Mouse (Mus musculus): ENCODE results near the gene Dnmt1. TPM values are rescaled to one million over a fixed set of nuclear protein-coding genes. Genes with fewer than 3 reads are reported as not detected.

Gene Dnmt1
- polyA plus RNA-seq, 1 experiment from 2014 or later = 85.1 TPM

DNA sequence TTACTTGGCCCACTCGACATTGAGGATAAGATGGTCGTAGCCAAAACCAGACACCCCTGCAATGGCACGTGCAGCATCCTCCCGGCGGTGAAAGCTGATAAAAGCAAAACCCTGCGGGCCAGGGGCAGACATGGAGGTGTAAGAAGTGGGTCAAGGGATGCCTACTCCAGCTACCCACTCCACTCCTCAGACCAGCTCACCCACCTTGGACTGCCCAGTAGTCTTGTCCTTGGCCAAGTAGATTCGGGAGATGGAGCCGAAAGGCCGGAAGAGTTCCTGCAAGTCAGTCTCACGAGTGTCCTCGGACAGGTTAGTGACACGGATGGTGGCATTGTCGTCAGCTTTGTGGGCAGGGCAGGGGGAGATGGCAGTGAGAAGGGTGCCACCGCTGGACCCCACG, 65.1 kb downstream of the Dnmt1 start:
- Histone ChIP-seq H3K36me3 (ENCODE audit: control insufficient read depth, insufficient read depth, low read length) (peaks cover 69% of the 10 kb centered on the region), H3K27ac (ENCODE audit: low read depth, low read length) (0 out of 2 replicates have a peak overlapping the region, but pooled peaks have one; percentile 38), H3K4me3 (ENCODE audit: low read depth, low read length) (no peak overlapping the region), H3K9ac (ENCODE audit: low read depth, low read length) (no peak overlapping the region), H3K27me3 (replicated peaks; ENCODE audit: control insufficient read depth, insufficient read depth, low read length) (no peaks in the 10 kb centered on the region), H3K4me1 (replicated peaks; ENCODE audit: control insufficient read depth, insufficient read depth, low read length) (peaks cover 21% of the 10 kb centered on the region), H3K9me3 (ENCODE audit: control insufficient read depth, low read length) (no peaks in the 10 kb centered on the region), H3K4me2 (no peak overlapping the region)
- WGBS = 90% methylated on average over 15 of the region's 15 CpGs
- ATAC-seq (replicated peaks; ENCODE audit: low FRiP score) (no peak), DNase-seq (ENCODE audit: low spot score) (no peak)

DNA sequence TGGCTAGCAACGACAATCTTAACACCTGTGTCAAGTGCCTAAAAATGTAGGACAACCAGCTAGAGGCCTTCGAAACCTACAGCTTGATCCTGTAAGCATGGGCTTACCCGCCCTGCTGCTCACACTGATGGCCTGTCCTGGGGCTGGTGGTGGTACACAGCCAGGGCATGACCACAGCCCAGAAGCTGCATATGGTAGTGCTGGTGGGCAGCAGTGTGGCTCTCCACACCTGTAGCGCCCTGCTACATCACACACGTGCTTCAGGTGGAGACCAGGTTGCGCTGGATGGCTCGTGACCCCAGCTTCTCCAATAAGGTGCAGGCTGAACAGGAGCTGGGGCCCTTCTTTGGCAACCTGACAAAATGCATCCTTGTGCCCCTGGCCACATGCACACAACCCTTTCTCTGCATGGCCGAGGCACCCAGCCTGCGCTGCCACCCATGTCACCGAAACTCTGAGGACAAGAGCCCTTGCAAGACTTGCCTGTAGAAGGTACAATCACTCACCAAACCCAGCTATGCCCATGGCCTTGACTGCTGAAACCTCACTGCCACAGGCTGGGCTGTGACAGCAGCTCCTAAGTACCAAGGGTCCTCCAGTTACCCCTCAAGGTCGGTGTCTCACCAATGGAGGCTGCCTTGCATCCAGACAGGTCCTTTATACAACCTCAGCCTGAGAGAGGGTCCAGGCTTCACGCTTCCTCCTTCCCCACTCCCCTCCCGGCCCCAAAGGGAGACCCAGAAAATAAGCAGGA, 65.9 kb downstream of the Dnmt1 start:
- H3K9ac ChIP-seq (ENCODE audit: low read depth, low read length) = no peak overlapping the region
- H3K4me1 ChIP-seq (replicated peaks; ENCODE audit: control insufficient read depth, insufficient read depth, low read length) = peaks cover 27% of the 10 kb centered on the region
- H3K27ac ChIP-seq (ENCODE audit: low read depth, low read length) = 0 out of 2 replicates have a peak overlapping the region, but pooled peaks have one; percentile 38
- H3K9me3 ChIP-seq (ENCODE audit: control insufficient read depth, low read length) = no peaks in the 10 kb centered on the region
- no peaks in the 10 kb centered on the region for H3K27me3 ChIP-seq (replicated peaks; ENCODE audit: control insufficient read depth, insufficient read depth, low read length)
- DNase-seq (ENCODE audit: low spot score) = no peak
- peaks cover 72% of the 10 kb centered on the region for H3K36me3 ChIP-seq (ENCODE audit: control insufficient read depth, insufficient read depth, low read length)
- no peak overlapping the region for H3K4me2 ChIP-seq
- 0 out of 2 replicates have a peak overlapping the region, but pooled peaks have one; percentile 7 for H3K4me3 ChIP-seq (ENCODE audit: low read depth, low read length)
- WGBS = 82% methylated on average over 13 of the region's 13 CpGs
- no peak for ATAC-seq (replicated peaks; ENCODE audit: low FRiP score)

DNA sequence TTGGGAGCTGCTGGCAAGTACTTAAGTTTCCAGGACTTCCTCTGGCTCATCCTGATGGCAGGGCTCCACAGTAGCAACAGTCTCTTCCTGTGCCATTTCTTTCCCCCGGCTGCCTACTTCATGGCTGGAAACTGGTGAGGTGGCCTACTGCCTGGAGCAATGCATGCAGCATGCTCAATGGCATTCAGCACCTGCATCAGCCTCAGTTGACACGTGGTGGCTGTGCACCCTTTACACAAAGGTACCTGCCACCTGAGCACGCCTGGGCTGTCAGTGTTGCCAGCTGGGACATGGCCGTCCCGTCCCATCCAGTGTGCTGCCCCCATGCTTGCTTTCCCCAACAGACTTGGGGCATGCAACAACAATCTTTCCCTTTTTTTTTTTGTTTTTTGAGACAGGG, 66.6 kb downstream of the Dnmt1 start:
- 59% methylated on average over 5 of the region's 5 CpGs for WGBS
- peaks cover 72% of the 10 kb centered on the region for H3K36me3 ChIP-seq (ENCODE audit: control insufficient read depth, insufficient read depth, low read length)
- DNase-seq (ENCODE audit: low spot score) (no peak), ATAC-seq (replicated peaks; ENCODE audit: low FRiP score) (no peak)
- no peak overlapping the region for H3K4me2 ChIP-seq
- H3K27me3 ChIP-seq (replicated peaks; ENCODE audit: control insufficient read depth, insufficient read depth, low read length) = no peaks in the 10 kb centered on the region
- 0 out of 2 replicates have a peak overlapping the region, but pooled peaks have one; percentile 0 for H3K27ac ChIP-seq (ENCODE audit: low read depth, low read length)
- no peak overlapping the region for H3K9ac ChIP-seq (ENCODE audit: low read depth, low read length)
- H3K4me1 ChIP-seq (replicated peaks; ENCODE audit: control insufficient read depth, insufficient read depth, low read length) = peaks cover 27% of the 10 kb centered on the region
- no peaks in the 10 kb centered on the region for H3K9me3 ChIP-seq (ENCODE audit: control insufficient read depth, low read length)
- 0 out of 2 replicates have a peak overlapping the region, but pooled peaks have one; percentile 7 for H3K4me3 ChIP-seq (ENCODE audit: low read depth, low read length)

DNA sequence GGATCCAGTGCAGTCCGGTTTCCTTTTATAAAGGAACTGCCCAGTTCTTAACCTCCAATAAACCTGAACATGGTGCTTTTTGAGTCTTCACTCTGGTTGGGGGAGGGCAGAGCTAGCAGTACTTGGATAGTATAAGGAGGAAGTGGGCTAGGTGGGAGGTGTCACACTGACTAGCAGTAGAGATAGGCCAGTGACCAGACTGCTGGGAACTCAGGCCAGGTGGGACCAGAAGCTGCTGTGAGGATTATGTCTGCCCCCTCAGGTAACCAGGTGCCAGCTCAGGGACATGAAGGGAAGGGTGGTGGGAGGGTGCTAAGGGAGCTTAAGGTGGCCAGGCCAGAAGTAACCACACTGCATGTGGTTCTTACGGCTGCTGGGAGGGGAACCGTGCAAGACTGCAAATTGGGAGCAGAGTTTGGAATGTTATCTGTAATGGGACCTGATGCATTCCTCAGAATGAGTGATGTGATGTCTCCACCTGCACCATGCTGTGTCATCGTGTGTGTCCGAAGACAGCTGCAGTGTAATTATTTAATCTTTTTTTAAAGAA, 67.5 kb downstream of the Dnmt1 start:
- Histone ChIP-seq H3K4me1 (replicated peaks; ENCODE audit: control insufficient read depth, insufficient read depth, low read length) (peaks cover 22% of the 10 kb centered on the region), H3K4me2 (no peak overlapping the region), H3K27ac (ENCODE audit: low read depth, low read length) (peak overlapping the region; percentile 62), H3K9me3 (ENCODE audit: control insufficient read depth, low read length) (no peaks in the 10 kb centered on the region), H3K4me3 (ENCODE audit: low read depth, low read length) (peak overlapping the region; percentile 17; the same call in 1 of the 2 replicates), H3K9ac (ENCODE audit: low read depth, low read length) (peak overlapping the region; percentile 34; the same call in 1 of the 2 replicates), H3K27me3 (replicated peaks; ENCODE audit: control insufficient read depth, insufficient read depth, low read length) (no peaks in the 10 kb centered on the region), H3K36me3 (ENCODE audit: control insufficient read depth, insufficient read depth, low read length) (peaks cover 72% of the 10 kb centered on the region)
- 56% methylated on average over 5 of the region's 5 CpGs for WGBS
- DNase-seq (ENCODE audit: low spot score) (peak; percentile 62), ATAC-seq (replicated peaks; ENCODE audit: low FRiP score) (no peak)

DNA sequence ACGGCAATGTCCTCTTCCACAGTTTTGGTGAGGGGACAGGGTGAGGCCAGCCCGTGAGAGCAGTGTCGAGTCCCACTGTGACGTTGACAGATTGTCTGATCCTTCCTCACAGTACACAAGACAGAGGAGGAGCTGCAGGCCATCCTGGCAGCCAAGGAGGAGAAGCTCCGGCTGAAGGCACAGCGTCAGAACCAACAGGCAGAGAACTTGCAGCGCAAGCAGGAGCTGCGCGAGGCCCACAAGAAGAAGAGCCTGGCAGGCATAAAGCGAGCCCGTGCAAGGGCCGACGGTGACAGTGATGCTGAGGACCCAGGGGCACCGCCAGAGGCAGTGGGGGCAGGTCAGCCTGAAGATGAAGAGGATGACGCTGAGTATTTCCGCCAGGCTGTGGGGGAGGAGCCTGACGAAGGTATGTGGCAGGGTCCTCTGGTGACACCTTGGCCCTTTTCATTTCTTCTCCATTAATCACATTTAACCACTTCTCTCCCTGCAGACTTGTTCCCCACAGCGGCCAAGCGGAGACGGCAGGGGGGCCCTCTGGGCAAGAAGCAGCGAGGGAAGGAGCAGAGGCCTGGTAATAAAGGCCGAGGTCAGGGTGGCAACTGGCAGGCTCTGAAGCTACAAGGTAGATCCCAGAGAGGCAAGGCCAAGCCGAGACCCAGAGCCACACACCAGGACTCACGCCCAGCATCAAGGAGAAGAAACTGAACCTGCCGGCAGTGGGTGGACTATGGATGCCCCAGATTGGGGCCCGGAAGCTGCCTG, 68.2 kb downstream of the Dnmt1 start:
- 77% methylated on average over 26 of the region's 26 CpGs for WGBS
- ATAC-seq (replicated peaks; ENCODE audit: low FRiP score) = no peak
- peaks cover 16% of the 10 kb centered on the region for H3K4me1 ChIP-seq (replicated peaks; ENCODE audit: control insufficient read depth, insufficient read depth, low read length)
- H3K9me3 ChIP-seq (ENCODE audit: control insufficient read depth, low read length) = no peaks in the 10 kb centered on the region
- no peak for DNase-seq (ENCODE audit: low spot score)
- peaks cover 70% of the 10 kb centered on the region for H3K36me3 ChIP-seq (ENCODE audit: control insufficient read depth, insufficient read depth, low read length)
- H3K4me2 ChIP-seq = no peak overlapping the region
- peak overlapping the region; percentile 62 for H3K27ac ChIP-seq (ENCODE audit: low read depth, low read length)
- H3K4me3 ChIP-seq (ENCODE audit: low read depth, low read length) = peak overlapping the region; percentile 67; the same call in 1 of the 2 replicates
- H3K9ac ChIP-seq (ENCODE audit: low read depth, low read length) = peak overlapping the region; percentile 93; the same call in 1 of the 2 replicates
- no peaks in the 10 kb centered on the region for H3K27me3 ChIP-seq (replicated peaks; ENCODE audit: control insufficient read depth, insufficient read depth, low read length)

GRCm38 (mm10) chr9:20890411-20890810, 69.3 kb downstream of the Dnmt1 start:
- DNase-seq (ENCODE audit: low spot score) (no peak), ATAC-seq (replicated peaks; ENCODE audit: low FRiP score) (no peak)
- peak overlapping the region; percentile 93; the same call in 1 of the 2 replicates for H3K9ac ChIP-seq (ENCODE audit: low read depth, low read length)
- peaks cover 60% of the 10 kb centered on the region for H3K36me3 ChIP-seq (ENCODE audit: control insufficient read depth, insufficient read depth, low read length)
- no peaks in the 10 kb centered on the region for H3K27me3 ChIP-seq (replicated peaks; ENCODE audit: control insufficient read depth, insufficient read depth, low read length)
- peaks cover 16% of the 10 kb centered on the region for H3K4me1 ChIP-seq (replicated peaks; ENCODE audit: control insufficient read depth, insufficient read depth, low read length)
- 89% methylated on average over 5 of the region's 5 CpGs for WGBS
- H3K27ac ChIP-seq (ENCODE audit: low read depth, low read length) = peak overlapping the region; percentile 95
- H3K9me3 ChIP-seq (ENCODE audit: control insufficient read depth, low read length) = no peaks in the 10 kb centered on the region
- peak overlapping the region; percentile 76 for H3K4me2 ChIP-seq
- H3K4me3 ChIP-seq (ENCODE audit: low read depth, low read length) = peak overlapping the region; percentile 67; the same call in 1 of the 2 replicates

DNA sequence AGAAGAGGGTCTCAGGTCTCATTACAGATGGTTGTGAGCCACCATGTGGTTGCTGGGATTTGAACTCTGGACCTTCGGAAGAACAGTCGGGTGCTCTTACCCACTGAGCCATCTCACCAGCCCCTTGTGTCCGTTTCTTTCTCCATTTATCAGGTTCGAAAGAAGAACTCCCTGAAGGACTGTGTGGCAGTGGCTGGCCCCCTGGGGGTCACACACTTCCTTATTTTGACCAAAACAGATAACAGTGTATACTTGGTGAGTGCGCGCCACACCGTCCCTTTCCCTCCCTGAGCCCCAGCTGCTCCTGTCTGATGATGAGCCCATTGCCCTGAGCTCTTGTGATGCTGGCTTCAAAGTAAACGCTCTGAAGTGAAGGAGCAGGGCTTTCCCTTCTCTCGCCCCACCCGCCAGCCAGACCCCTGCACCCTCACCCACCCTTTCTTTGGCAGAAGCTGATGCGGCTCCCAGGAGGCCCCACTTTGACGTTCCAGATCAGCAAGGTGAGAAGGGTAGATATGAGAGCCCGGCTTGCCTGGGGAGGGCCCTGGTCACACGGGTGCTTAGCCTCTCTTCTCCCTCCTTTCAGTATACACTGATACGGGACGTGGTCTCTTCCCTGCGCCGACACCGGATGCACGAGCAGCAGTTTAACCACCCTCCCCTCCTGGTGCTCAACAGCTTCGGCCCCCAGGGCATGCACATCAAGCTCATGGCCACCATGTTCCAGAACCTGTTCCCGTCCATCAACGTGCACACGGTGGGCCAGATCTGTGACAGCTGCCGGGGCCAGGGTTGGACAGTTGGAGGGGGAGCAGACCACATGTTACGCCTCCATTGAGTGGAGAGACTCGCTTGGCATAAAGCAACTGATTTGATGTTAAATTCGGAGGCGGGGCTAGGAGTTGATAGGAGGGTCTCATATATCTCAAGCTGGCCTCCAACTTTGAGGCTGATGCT, 70.2 kb downstream of the Dnmt1 start:
- H3K4me2 ChIP-seq = peak overlapping the region; percentile 76
- DNase-seq (ENCODE audit: low spot score) (no peak), ATAC-seq (replicated peaks; ENCODE audit: low FRiP score) (peak; percentile 76)
- H3K9me3 ChIP-seq (ENCODE audit: control insufficient read depth, low read length) = no peaks in the 10 kb centered on the region
- peak overlapping the region; percentile 95 for H3K27ac ChIP-seq (ENCODE audit: low read depth, low read length)
- no peaks in the 10 kb centered on the region for H3K27me3 ChIP-seq (replicated peaks; ENCODE audit: control insufficient read depth, insufficient read depth, low read length)
- peaks cover 50% of the 10 kb centered on the region for H3K36me3 ChIP-seq (ENCODE audit: control insufficient read depth, insufficient read depth, low read length)
- H3K9ac ChIP-seq (ENCODE audit: low read depth, low read length) = peak overlapping the region; percentile 93
- peaks cover 16% of the 10 kb centered on the region for H3K4me1 ChIP-seq (replicated peaks; ENCODE audit: control insufficient read depth, insufficient read depth, low read length)
- WGBS = 53% methylated on average over 29 of the region's 29 CpGs
- peak overlapping the region; percentile 67 for H3K4me3 ChIP-seq (ENCODE audit: low read depth, low read length)

DNA sequence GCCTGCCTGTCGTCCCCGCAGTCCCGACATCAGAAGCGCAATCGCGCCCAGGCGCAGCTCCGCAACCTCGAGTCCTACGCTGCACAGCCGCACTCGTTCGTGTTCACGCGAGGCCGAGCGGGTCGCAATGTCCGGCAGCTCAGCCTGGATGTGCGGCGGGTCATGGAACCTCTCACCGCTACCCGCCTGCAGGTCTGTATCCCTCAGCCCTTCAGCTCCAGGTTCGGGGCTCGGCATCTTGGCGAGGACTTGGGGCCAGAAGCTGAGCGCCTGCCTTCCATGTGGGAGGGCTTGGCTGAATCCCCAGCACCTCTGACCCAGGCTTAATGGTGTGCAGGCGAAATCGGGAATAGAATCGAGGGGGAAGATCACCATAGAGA, 71.3 kb downstream of the Dnmt1 start:
- peak overlapping the region; percentile 76 for H3K4me2 ChIP-seq
- H3K4me3 ChIP-seq (ENCODE audit: low read depth, low read length) = peak overlapping the region; percentile 67
- ATAC-seq (replicated peaks; ENCODE audit: low FRiP score) (peak; percentile 6), DNase-seq (ENCODE audit: low spot score) (no peak)
- H3K27ac ChIP-seq (ENCODE audit: low read depth, low read length) = peak overlapping the region; percentile 95
- H3K4me1 ChIP-seq (replicated peaks; ENCODE audit: control insufficient read depth, insufficient read depth, low read length) = peaks cover 16% of the 10 kb centered on the region
- peak overlapping the region; percentile 93 for H3K9ac ChIP-seq (ENCODE audit: low read depth, low read length)
- H3K36me3 ChIP-seq (ENCODE audit: control insufficient read depth, insufficient read depth, low read length) = peaks cover 39% of the 10 kb centered on the region
- under 1% methylated on average over 30 of the region's 30 CpGs for WGBS
- H3K9me3 ChIP-seq (ENCODE audit: control insufficient read depth, low read length) = no peaks in the 10 kb centered on the region
- no peaks in the 10 kb centered on the region for H3K27me3 ChIP-seq (replicated peaks; ENCODE audit: control insufficient read depth, insufficient read depth, low read length)

Measured in liver, embryonic 11.5 days (tissue).